Mouse (Mus musculus) embryonic stem cell, embryonic (primary cell): ENCODE measurements at regions not wholly inside any gene's neighbourhood (a gene's known extent, or its start where the extent isn't known, plus 50 kb on each side); places are given as distances from the start of the nearest gene placed in this dataset.
"Not testable (repeated sequence)": the region's sequence is repeated elsewhere in the genome, so short reads cannot be mapped to it uniquely, and the experiment has no call there.

Experiments used
- CTCF ChIA-PET, 4 experiments: fragments of 300-600 bp in 2 of 4; fragments of 350-600 bp in 2 of 4; sonication (Branson Sonifier 250); formaldehyde crosslinking; loops; one replicate each; lab custom pipeline; 2022; ENCODE audit warnings: inconsistent platforms in 2 of 4; lab: Charles Lee
- POLR2A ChIA-PET, 4 experiments: fragments of 300-600 bp in 2 of 4; fragments of 350-600 bp in 2 of 4; sonication (Branson Sonifier 250); formaldehyde crosslinking; loops; one replicate each; lab custom pipeline; 2022; ENCODE audit warnings: antibody characterized with exemption in 4 of 4, inconsistent platforms in 1 of 4; lab: Charles Lee

- CTCF ChIA-PET = no interaction called here
- POLR2A ChIA-PET = no interaction called here
These were observed 172.9 kb upstream of the 9130204L05Rik start for GRCm38 (mm10) chr3:91263540-91263939.

GRCm38 (mm10) chr3:91254926-91255325 is 164.3 kb upstream of the 9130204L05Rik start:
- CTCF ChIA-PET, POLR2A ChIA-PET: not testable (repeated sequence)

- POLR2A ChIA-PET = no interaction called here
These were observed 132.6 kb upstream of the 9130204L05Rik start for GRCm38 (mm10) chr3:91223157-91223556.

DNA sequence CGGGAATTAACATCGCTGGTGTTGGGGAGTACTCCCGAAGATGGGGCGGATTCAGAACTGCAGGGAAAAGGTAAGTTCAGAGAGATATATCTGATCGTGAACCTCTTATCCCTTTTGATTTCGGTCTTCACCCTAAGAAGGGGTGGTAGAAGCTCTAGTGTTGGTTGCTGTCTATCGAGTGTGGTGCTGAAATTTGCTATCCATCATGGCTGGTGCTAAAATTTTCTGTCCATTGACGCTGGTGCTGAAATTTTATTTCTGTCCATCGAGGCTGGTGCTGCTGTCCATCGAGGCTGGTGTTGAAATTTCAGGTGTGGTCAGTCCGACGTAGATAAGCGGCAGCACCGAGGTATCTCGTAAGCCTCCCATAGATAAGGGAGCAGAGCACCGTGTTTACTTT is 122.7 kb upstream of the 9130204L05Rik start:
- ChIA-PET CTCF (no interaction called here), POLR2A (no interaction called here)

More at GRCm38 (mm10) chr3:91223157-91223556, 132.6 kb upstream of the 9130204L05Rik start:
- CTCF ChIA-PET = interaction anchor here in 1 of 4 experiments (0.8 kb wide), 1 partner anchor 274 kb away, joined by 3 read pairs; no protein-coding TSS in a partner anchor
